Mouse (Mus musculus) layer of hippocampus, adult 9-11 months (tissue): Measurements from ENCODE around the gene Ctsl.

Source experiments
- DNase-seq: peaks from one replicate; pipeline ENCODE4 v3.0.0; 2022

The Ctsl gene

DNA sequence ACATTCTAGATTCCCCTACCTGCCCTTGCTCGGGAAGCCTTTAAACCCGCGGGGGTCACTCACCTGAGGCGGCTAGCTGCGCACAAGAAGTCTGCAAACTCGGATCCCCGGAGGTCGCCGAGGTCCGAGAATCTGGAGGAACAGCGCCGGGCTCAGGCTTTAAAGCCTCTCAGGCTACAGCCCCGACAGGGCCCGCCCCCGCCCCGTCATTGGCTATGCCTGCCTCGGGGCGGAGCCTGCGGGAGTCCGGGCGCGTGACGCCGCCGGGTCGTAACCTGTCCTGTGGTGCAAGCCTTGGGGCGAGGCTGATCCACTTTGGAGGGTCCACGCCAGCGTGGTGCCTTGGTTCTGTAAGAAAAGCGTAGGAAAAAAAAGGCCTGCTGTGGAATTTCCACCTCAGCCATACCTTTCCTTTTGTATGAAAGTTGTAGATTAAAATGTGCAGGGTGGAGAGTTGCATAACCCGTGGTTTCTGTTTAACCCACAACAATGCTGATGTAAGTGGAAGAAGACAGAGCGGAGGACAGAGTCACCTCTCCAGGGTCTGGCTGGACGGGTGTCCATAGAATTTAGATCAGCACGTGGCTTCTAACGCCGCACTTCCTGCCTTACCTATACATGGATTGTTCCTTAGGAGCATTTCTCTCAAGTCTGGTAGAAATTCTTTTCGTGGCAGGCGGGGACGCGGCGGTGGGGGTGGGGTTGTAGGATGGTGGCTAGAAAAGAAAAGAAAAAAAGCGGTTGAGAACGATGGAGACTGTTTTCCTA lies at the start of gene Ctsl:
Gene Ctsl, minus strand, starts transcription at position 718 of the 768 bp plus-strand sequence.
- DNase-seq, result peak; percentile 93

- DNase-seq, result no peak
Observed at GRCm38 (mm10) chr13:64416955-64417601, 46.4 kb upstream of the Ctsl start.

GRCm38 (mm10) chr13:64415659-64416058 lies 45.0 kb upstream of the Ctsl start:
- no peak for DNase-seq

- DNase-seq, result no peak
Observed at GRCm38 (mm10) chr13:64412752-64413257, 42.1 kb upstream of the Ctsl start.

DNA sequence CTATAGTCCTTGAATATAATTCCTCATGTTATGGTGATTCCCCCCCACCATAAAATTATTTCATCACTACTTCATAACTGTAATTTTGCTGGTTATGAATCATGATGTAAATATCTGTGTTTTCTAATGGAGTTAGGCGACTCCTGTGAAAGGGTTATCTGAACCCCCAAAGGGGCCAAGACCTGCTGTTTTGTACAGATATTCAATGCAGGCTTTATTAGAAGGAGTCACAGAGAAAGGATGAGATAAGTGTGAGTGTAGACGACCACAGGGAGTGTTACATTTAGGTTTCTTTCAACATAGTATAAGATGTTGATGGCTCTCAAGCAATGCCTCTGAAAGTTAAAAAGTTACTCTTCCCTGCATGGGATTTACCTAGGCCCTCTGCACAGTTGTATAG lies 40.6 kb upstream of the Ctsl start:
- no peak for DNase-seq

DNA sequence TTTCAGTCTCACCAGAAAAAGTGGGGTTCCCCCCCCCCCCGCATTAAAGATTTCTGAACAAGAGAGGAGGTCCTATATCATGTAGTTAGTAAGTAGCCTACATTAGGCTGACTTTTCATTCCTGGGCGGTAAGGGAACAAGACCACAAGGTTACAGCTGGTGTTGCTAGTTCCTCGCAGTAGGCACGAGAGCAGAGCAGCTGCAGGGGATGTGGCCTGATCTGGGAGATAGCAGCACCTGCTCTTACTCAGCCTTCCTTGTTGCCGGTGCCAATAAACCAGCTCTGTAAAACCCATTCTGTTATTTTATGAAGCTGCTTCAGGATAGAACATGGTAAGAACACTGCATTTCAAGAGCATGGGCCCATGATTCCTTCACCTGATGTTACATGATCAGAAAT lies 39.9 kb upstream of the Ctsl start:
- no peak for DNase-seq

DNA sequence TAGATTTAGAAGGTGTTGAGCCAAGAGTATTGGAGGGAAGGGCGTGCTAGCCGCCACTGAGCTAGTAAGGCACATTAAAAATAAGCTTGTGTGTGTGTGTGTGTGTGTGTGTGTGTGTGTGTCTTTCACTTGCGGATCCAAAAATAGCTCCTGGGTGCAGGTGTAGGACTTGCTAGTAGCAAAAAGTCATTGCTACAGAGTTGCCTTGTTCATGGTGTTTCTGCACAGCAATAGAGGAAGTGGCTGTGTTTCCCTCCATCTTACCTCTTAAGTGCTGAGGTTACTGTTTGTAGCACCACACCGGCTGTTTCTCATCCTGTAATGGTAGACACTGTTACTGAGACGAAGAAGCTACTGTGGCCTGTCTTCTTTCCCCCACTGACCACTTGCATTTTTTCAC lies 37.3 kb upstream of the Ctsl start:
- DNase-seq, result no peak

DNA sequence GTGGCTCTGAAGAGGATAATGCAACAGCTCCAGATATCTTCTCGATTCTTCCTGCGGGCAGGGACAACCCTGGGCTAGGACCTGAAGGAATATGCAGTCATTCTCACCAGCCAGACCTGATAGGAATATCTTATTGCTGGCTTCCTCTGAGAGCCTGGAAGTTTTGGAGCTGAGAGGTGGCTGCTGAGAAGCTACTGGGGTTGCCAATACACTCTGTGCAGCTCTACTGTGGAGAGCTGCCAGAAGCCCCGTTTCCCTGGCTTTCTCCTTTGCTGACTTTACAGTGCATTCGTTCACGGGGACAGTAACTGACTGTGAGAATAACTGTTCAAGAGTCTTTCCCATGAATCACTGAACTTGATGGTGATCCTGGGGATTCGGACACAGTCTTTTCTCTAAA lies 34.9 kb upstream of the Ctsl start:
- no peak for DNase-seq

GRCm38 (mm10) chr13:64403519-64403918 lies 32.8 kb upstream of the Ctsl start:
- DNase-seq, result no peak

DNA sequence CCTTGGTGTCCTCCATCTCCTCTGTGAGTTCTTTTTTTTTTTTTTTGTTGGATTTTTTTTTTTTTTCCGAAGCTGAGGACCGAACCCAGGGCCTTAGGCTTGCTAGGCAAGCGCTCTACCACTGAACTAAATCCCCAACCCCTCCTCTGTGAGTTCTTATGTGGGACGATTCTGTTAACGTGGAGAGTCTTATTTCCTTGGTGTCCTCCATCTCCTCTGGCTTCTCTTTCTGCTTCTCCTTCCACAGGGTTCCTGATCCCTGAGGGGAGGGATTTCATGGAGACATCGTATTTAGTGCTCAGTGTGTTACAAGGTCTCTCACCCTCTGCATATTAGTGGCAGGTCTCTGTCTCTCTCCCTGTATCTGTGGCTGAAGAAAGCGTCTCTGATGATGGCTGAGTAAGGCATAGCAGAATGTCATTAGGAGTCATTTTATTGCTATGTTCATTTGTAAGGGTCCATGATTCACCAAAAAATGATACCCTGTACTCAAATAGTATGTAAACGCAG lies 32.3 kb upstream of the Ctsl start:
- no peak for DNase-seq

- DNase-seq, result no peak
Observed at GRCm38 (mm10) chr13:64402504-64402949, 31.8 kb upstream of the Ctsl start.

DNA sequence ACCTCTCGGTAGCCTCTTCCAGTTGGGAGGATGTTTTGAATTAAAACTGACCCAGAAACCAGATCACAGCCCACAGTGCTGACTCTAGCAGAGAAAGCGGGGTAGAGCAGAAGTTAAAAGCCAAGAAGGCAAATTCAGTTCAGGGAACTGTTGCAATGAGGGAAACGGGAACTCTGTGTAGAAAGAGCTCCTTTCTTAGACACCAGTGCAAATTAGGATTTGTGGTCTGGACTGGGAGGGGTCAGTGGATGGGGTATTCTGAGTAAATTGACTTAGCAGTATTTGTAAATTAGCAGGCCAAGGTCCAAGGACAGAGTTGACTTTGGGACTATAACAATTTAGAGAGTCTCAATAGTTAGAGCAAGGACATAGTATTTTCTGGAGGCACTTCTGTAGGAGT lies 31.3 kb upstream of the Ctsl start:
- DNase-seq, result peak; percentile 29

DNA sequence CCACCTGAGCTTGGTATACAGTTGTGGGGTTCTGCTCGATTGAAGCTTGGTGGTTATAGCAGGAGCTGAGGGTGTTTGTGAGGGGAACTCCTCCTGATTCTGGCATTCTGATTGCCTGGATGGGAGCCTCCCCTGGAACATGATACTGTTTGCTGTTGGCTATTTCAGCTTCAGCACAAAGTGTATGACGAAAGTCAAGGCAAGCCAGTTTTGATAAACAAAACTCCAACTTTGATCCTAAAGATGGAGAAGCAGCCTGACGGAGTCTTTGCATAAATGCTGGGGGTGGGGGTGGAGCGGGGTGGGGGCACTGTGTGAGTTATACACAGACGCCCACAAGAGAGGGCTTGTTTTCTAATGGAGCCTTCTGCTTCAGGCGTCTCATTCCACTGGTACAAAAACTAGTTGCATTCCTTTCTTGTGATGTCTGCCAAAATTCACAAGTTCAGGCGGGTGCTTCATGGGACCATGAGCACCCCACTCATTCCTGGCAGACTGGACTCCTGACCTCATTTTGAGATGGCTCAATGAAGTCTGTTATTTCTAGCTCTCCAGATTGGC lies 30.2 kb upstream of the Ctsl start:
- DNase-seq, result no peak

GRCm38 (mm10) chr13:64399906-64400305 lies 29.2 kb upstream of the Ctsl start:
- DNase-seq, result no peak

DNA sequence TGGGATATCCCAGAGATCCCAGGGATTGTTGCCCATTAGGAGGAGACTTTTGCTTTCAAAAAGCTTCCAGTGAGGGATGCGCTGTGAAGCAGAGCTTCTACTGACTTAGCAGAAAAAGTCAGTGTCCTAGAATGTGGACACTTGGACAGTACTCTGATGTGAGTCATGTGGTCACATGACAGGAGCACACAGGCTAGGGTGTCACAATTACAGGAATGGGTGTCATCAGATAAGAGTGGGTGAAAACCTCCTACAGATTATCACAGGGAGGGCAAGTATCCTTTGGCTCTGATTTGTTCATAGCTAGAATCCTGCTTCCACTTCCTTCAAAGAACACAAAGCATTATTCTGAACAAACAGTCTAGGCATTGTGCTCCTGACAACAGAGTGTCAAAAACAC lies 27.4 kb upstream of the Ctsl start:
- DNase-seq, result no peak

DNA sequence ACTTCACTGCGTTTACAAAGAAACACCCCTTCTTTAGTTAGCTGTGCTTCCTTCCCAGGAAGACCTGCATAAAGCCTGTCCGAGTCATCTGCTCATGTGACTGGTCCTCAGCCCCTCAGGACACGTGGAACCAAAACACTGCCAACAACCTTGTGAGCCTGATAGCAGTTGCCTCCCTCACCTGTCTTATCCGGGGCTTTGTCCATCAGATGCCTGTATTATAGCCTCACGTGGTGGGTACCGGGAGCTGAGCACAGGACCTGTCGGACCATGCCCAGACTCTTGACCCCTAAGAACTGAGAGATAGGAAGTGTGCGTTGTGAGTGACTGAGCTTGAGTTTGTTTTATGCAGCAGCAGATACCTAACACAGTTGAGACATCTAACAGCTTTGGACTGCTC lies 26.3 kb upstream of the Ctsl start:
- DNase-seq, result no peak

- no peak for DNase-seq
Observed at GRCm38 (mm10) chr13:64388415-64388814, 17.7 kb upstream of the Ctsl start.

- no peak for DNase-seq
Observed at GRCm38 (mm10) chr13:64386048-64386447, 15.4 kb upstream of the Ctsl start.

GRCm38 (mm10) chr13:64384937-64385336 lies 14.2 kb upstream of the Ctsl start:
- no peak for DNase-seq

DNA sequence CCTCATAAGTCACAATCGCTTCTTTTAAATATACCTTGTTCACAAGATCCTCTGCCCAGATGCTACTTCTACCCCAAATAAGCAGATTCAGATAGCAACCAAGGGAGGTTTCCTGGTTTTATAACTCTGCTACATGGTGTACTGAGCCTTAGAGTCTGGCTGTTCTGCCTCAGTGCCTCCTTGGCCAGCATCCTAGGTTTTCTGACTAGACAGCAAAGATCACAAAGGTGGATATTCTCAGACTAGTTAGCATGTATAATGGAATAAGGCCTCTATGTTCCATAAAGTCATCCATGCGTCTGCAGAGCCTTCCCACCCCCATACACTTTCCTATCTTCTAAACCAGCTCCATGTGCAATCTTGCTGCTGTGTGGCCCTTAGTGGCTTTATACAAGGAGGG lies 9.6 kb upstream of the Ctsl start:
- no peak for DNase-seq

DNA sequence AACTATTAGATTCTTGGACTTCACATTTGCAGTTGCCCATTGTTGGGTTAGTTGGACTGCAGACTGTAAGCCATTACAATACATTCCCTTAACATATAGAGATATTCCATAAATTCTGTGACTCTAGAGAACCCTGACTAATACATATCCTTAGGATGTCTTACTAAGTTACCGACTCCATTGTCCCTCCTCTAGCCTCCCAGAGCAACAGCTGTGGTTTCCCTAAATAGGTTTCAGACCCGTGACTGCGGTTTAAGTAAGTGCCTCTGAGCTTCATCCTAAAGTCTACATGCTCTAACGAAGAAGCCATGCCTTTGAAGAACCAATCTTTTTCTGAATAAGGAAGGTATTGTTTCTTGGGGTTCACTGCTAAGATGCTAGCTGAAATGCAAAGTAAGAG lies 7.9 kb upstream of the Ctsl start:
- no peak for DNase-seq

DNA sequence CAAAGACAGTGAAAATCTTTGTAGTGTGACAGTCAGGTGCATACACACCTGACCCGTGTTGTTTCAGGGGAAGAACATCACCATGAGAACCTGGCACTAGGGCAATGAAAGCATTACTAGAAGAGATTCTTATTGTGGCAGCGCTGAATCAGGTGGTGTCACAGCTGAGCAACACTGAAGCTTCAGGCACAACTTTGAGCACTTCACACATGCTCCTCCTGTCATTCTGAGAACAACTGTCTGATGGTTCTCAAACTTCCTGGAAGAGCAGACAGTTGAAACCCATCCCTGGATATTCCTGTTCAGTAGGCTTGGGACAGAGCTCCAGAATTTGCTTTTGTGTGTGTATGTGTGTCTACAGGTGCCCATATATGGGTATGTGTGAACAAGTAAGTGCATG lies 5.8 kb upstream of the Ctsl start:
- no peak for DNase-seq

DNA sequence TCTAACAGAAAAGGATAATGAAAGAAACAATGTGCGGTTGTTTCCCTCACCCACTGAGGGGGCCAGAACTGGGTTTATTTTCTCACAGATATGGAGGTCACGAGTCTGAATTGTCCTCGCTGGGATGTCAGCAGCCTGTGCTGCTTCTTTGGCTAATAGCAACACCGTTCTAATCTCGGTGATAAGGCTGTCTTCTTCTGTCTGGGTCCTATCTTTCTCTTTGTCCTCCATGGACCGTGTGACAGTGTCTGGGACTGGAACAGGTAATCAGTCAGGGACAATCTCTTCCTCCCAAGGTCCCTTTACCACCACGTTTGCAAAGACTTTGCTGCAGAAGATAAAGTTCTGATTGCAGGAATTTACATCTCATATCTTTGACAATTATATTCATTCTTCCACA lies 4.5 kb upstream of the Ctsl start:
- DNase-seq, result no peak

DNA sequence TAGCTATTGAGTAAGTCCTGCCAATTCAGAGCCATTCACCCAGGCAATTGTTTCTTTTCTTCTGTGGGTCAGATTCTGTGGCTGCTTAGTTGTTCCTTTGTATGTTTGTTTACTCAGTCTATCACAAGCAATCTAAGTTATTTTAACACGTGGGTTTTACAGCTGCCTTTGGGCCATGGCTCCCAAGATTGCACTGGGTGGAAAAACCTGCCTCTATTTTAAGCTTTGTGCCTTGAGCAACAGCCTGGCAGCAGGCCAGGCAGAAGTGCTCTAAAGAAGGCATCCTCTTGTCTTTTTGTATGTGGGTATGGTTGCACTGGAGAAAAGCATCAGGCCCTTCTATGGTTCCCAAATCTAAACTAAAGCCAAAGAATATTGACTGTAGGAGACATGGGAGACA lies 3.0 kb upstream of the Ctsl start:
- DNase-seq, result peak; percentile 80
